Comparison of ENCODE assay signal across 16 mouse cellular contexts in genomic region chr12:91793266-91793665, GRCm38 (mm10).
"Had no signal": no experiment of that assay in that cellular context is flagged by ENCODE, and none has a peak within 500 bp of the region (broad histone marks: within the 10 kb centered on the region; RNA-seq: fewer than 3 reads in every experiment).

No protein-coding gene starts in this region.

- H3K9me3 ChIP-seq: kidney, embryonic 15.5 days; limb, embryonic 15.5 days; liver, embryonic 15.5 days; midbrain, embryonic 12.5 days; neural tube, embryonic 13.5 days had no signal

- H3K4me2 ChIP-seq: kidney, embryonic 15.5 days; limb, embryonic 15.5 days; liver, embryonic 15.5 days; lung, embryonic 14.5 days; midbrain, embryonic 12.5 days; neural tube, embryonic 13.5 days had no signal

- H3K36me3 ChIP-seq: kidney, embryonic 15.5 days; limb, embryonic 15.5 days; liver, embryonic 15.5 days; midbrain, embryonic 12.5 days; neural tube, embryonic 13.5 days had no signal

- H3K4me3 ChIP-seq: kidney, embryonic 15.5 days; limb, embryonic 15.5 days; liver, embryonic 15.5 days; midbrain, embryonic 12.5 days; neural tube, embryonic 13.5 days had no signal

- H3K9ac ChIP-seq: kidney, embryonic 15.5 days; limb, embryonic 15.5 days; liver, embryonic 15.5 days; lung, embryonic 14.5 days; midbrain, embryonic 12.5 days; neural tube, embryonic 13.5 days had no signal

- H3K4me1 ChIP-seq: limb, embryonic 15.5 days; liver, embryonic 15.5 days; midbrain, embryonic 12.5 days; neural tube, embryonic 13.5 days had no signal

- H3K27ac ChIP-seq: kidney, embryonic 15.5 days; limb, embryonic 15.5 days; liver, embryonic 15.5 days; macrophage; midbrain, embryonic 12.5 days; neural tube, embryonic 13.5 days; stomach, postnatal 0 days had no signal

- H3K27me3 ChIP-seq: kidney, embryonic 15.5 days; limb, embryonic 15.5 days; liver, embryonic 15.5 days; midbrain, embryonic 12.5 days; neural tube, embryonic 13.5 days had no signal

- DNase-seq: kidney, adult 18-20 months; kidney, postnatal 25 days; layer of hippocampus, postnatal 36 days; lung, embryonic 14.5 days; lung, postnatal 10 days; retina, postnatal 1 day; thymus, adult 18-20 months; thymus, postnatal 14 days had no signal

- ATAC-seq: midbrain, embryonic 16.5 days had no signal
